Mouse (Mus musculus) stomach, postnatal 0 days (tissue): ENCODE data around the gene Tspan4. TPM values are rescaled to one million over a fixed set of nuclear protein-coding genes. Genes with fewer than 3 reads are reported as not detected.

ENCODE experiments used
- ATAC-seq: fragments of 200-750 bp; cut with Nextera tagmentation; 2 replicates; pipeline ENCODE4 v1.8.0; 2017; ENCODE audit not compliant: low FRiP score, low TSS enrichment
- DNase-seq: peaks from one replicate; pipeline ENCODE4 v3.0.0-alpha.2; 2016; ENCODE audit warnings: low spot score
- H3K27ac ChIP-seq: fragments of 300-500 bp; sonication (generic); replicated peaks from 2 replicates; pipeline ENCODE4 v1.5.1; 2014; ENCODE audit warnings: mild to moderate bottlenecking, control low read depth
- H3K27me3 ChIP-seq: fragments of 300-500 bp; sonication (generic); 2 replicates; pipeline ENCODE4 v1.6.1; 2014; ENCODE audit warnings: low read length; ENCODE audit not compliant: control insufficient read depth, insufficient read depth
- H3K36me3 ChIP-seq: fragments of 300-500 bp; sonication (generic); 2 replicates; pipeline ENCODE4 v1.6.1; 2014; ENCODE audit warnings: low read length, mixed read lengths; ENCODE audit not compliant: control insufficient read depth, insufficient read depth
- H3K4me1 ChIP-seq: fragments of 300-500 bp; sonication (generic); replicated peaks from 2 replicates; pipeline ENCODE4 v1.6.1; 2014; ENCODE audit warnings: antibody characterized with exemption; ENCODE audit not compliant: control insufficient read depth, insufficient read depth
- H3K4me2 ChIP-seq: fragments of 300-500 bp; sonication (generic); replicated peaks from 2 replicates; pipeline ENCODE4 v1.6.1; 2014; ENCODE audit warnings: low read depth, mild to moderate bottlenecking, control low read depth, moderate library complexity
- H3K4me3 ChIP-seq: fragments of 300-500 bp; sonication (generic); 2 replicates; pipeline ENCODE4 v1.5.1; 2014; ENCODE audit warnings: low read depth, low read length, control low read depth
- H3K9ac ChIP-seq: fragments of 300-500 bp; sonication (generic); 2 replicates; pipeline ENCODE4 v1.6.1; 2014; ENCODE audit warnings: mild to moderate bottlenecking, low read length, control low read depth, mixed read lengths
- H3K9me3 ChIP-seq: fragments of 300-500 bp; sonication (generic); 2 replicates; pipeline ENCODE4 v1.6.1; 2016; ENCODE audit warnings: low read length; ENCODE audit not compliant: control insufficient read depth
- CTCF ChIP-seq: IDR thresholded peaks from 2 replicates; pipeline ENCODE4 v1.5.1; 2016; ENCODE audit warnings: antibody characterized with exemption, low read depth, mild to moderate bottlenecking, moderate library complexity
- EP300 ChIP-seq: optimal IDR thresholded peaks from 2 replicates; pipeline ENCODE3; 2016; ENCODE audit warnings: antibody characterized with exemption
- WGBS: fragments of 180-500 bp; shearing (Covaris S2); extraction: QIAGEN DNeasy Blood & Tissue Kit; methylation state at CpG from one replicate; pipeline ENCODE4 v1.1.7; 2014; 5-methylcytosine and 5-hydroxymethylcytosine counted together
- polyA plus RNA-seq: library from polyadenylated mRNA; unstranded; fragments of >200 nt; fragmentation: Nextera tagmentation; extraction: Ambion mirVana; gene quantifications from 2 replicates; pipeline ENCODE4 v1.2.1, GENCODE M21; 2015

The Tspan4 gene
- polyA plus RNA-seq, 1 experiment from 2014 or later = 58.7 TPM

DNA sequence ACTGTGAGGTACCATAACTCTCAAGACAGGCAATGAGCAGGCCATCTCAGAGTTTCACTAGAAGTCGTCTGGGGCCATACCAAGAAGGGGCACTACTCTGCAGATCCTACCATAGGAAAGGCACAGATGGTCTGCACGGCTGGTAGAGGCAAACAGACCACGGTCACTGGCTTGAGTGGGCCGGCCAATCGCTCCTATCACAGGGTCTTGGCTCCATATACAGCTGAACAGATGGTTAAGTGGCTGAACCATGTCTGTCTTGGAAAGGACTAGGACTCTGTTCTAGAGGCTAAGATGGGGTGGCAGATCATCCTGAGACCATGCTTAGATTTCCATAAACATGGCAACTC is 27.5 kb downstream of the Tspan4 start:
- Histone ChIP-seq H3K27ac (no peak overlapping the region), H3K27me3 (no peaks in the 10 kb centered on the region), H3K4me3 (no peak overlapping the region), H3K9ac (no peak overlapping the region), H3K4me1 (no peaks in the 10 kb centered on the region), H3K36me3 (0 out of 2 replicates have a peak, but pooled peaks cover 4% of the 10 kb centered on the region), H3K4me2 (no peak overlapping the region), H3K9me3 (no peaks in the 10 kb centered on the region)
- 96% methylated on average over 5 of the region's 5 CpGs for WGBS
- TF ChIP-seq EP300 (no peak), CTCF (no peak)
- ATAC-seq (no peak), DNase-seq (no peak)

DNA sequence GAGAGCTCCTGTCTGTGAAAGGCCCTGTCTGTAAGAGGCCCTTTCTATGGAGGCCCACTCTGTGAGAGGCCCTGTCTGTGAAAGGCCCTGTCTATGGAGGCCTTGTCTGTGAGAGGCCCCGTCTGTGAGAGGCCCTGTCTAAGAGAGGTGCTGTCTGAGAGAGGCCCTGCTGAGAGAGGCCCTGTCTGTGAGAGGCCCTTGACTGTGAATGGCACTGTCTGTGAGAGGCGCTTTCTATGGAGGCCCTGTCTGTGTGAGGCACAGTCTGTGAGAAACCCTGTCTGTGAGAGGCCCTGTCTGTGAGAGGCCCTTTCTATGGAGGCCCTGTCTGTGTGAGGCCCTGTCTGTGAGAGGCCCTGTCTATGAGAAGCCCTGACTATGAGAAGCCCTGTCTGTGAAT is 31.2 kb downstream of the Tspan4 start:
- H3K4me2 ChIP-seq = no peak overlapping the region
- TF ChIP-seq EP300 = no peak
- TF ChIP-seq CTCF = no peak
- H3K27ac ChIP-seq = no peak overlapping the region
- no peaks in the 10 kb centered on the region for H3K4me1 ChIP-seq
- 66% methylated on average over 2 of the region's 2 CpGs for WGBS
- no peaks in the 10 kb centered on the region for H3K9me3 ChIP-seq
- 0 out of 2 replicates have a peak, but pooled peaks cover 2% of the 10 kb centered on the region for H3K36me3 ChIP-seq
- DNase-seq (no peak), ATAC-seq (no peak)
- H3K9ac ChIP-seq = no peak overlapping the region
- H3K27me3 ChIP-seq = no peaks in the 10 kb centered on the region
- H3K4me3 ChIP-seq = no peak overlapping the region

DNA sequence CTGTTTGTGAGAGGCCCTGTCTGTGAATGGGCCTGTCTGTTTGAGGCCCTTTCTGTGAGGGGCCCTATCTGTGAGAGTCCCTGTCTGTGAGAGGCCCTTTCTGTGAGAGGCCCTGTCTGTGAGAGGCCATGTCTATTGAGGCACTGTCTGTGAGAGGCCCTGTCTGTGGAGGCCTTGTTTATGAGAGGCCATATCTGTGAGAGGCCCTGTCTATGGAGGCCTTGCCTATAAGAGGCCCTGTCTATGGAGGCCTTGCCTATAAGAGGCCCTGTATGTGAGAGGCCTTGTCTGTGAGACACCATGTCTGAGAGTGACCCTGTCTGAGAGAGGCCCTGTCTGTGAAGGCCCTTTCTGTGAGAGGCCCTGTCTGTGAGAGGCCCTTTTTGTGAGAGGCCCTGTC is 33.1 kb downstream of the Tspan4 start:
- Histone ChIP-seq H3K4me3 (no peak overlapping the region), H3K27me3 (no peaks in the 10 kb centered on the region), H3K36me3 (0 out of 2 replicates have a peak, but pooled peaks cover 2% of the 10 kb centered on the region), H3K9ac (no peak overlapping the region), H3K4me2 (no peak overlapping the region), H3K27ac (no peak overlapping the region), H3K4me1 (no peaks in the 10 kb centered on the region), H3K9me3 (no peaks in the 10 kb centered on the region)
- no peak for DNase-seq
- no peak for TF ChIP-seq EP300
- ATAC-seq = no peak

DNA sequence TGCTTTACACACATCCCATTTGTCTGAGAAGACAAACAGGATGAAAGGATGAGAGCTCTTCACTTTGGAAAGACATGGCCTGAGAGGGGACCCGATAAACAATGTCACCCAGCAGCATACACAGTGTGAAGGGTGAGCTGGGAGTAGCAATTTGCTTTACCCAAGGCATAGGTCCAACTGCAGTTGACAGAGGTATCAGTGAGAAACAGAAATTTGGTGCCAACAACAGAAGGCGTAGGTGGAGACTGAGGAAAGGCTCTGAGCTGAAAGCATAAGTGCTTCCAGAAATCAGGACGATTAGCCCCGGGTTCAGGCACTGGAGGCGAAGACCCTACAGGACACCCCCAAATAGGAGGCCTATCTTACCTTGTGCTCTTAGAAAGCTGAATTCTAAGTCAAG is 35.2 kb downstream of the Tspan4 start:
- WGBS = 94% methylated on average over 5 of the region's 5 CpGs
- no peak overlapping the region for H3K4me2 ChIP-seq
- no peak overlapping the region for H3K9ac ChIP-seq
- H3K27ac ChIP-seq = no peak overlapping the region
- H3K27me3 ChIP-seq = no peaks in the 10 kb centered on the region
- H3K4me3 ChIP-seq = no peak overlapping the region
- TF ChIP-seq CTCF (no peak), EP300 (no peak)
- 0 out of 2 replicates have a peak, but pooled peaks cover 2% of the 10 kb centered on the region for H3K36me3 ChIP-seq
- DNase-seq = no peak
- ATAC-seq = no peak
- H3K4me1 ChIP-seq = no peaks in the 10 kb centered on the region
- H3K9me3 ChIP-seq = no peaks in the 10 kb centered on the region

DNA sequence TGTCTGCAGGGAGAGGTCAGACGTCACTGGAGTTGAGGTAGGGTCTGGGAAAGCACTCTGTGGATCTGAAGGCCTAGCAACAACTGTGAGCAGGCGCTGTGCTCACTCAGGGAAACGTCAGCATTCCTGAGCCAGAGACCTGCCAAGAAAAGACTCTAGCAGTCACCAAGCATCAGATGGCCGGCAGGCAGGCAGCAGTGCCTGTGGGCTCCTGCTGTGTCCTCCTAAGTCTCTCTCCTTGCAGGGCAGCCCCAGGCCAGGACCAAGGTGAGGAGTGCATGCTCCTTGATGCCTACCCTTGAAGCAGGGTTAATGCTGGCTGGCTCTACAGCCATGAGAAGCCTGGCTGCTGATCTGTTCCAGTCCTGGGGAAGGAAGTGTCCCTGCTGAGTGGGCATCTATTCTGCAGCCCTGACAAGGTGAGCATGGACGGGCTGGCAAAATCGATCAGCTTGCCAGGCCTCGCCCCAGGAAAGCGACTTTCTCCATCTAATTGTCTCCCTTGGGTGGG is 35.7 kb downstream of the Tspan4 start:
- no peak for ATAC-seq
- DNase-seq = no peak
- Histone ChIP-seq H3K4me2 (no peak overlapping the region), H3K4me1 (no peaks in the 10 kb centered on the region), H3K36me3 (0 out of 2 replicates have a peak, but pooled peaks cover 4% of the 10 kb centered on the region), H3K4me3 (no peak overlapping the region), H3K9me3 (no peaks in the 10 kb centered on the region), H3K27me3 (no peaks in the 10 kb centered on the region), H3K9ac (no peak overlapping the region), H3K27ac (no peak overlapping the region)
- TF ChIP-seq EP300 = no peak
- no peak for TF ChIP-seq CTCF
- WGBS = 74% methylated on average over 8 of the region's 8 CpGs

DNA sequence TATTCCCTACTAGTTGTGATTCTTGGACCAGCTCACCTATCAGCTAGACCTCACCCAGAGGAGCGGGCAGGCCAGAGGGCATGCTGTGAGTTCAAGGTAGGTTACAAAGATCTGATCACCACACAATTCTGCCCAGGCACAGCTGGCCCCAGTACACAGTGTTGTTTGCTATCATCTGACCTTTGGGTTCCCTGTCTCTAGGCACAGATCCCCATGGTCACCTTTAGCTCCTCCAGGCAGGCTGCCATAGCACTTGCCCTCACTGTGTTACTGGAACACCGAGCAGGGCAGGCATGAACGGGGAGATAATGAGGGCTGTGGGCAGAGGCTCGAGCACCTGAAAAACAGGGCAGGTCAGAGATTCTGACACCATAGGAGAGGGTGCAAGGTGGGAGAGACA is 42.6 kb downstream of the Tspan4 start:
- H3K27ac ChIP-seq = no peak overlapping the region
- peaks cover 4% of the 10 kb centered on the region; the same call in 1 of the 2 replicates for H3K36me3 ChIP-seq
- 82% methylated on average over 4 of the region's 4 CpGs for WGBS
- H3K4me2 ChIP-seq = no peak overlapping the region
- no peaks in the 10 kb centered on the region for H3K27me3 ChIP-seq
- DNase-seq (no peak), ATAC-seq (no peak)
- no peaks in the 10 kb centered on the region for H3K9me3 ChIP-seq
- no peak overlapping the region for H3K4me3 ChIP-seq
- no peak for TF ChIP-seq EP300
- no peak for TF ChIP-seq CTCF
- no peaks in the 10 kb centered on the region for H3K4me1 ChIP-seq
- no peak overlapping the region for H3K9ac ChIP-seq
